Mouse (Mus musculus) kidney, postnatal 0 days (tissue): ENCODE measurements around the gene Itgav. TPM values are rescaled to one million over a fixed set of nuclear protein-coding genes. Genes with fewer than 3 reads are reported as not detected.
A peak's percentile ranks its signal among the peaks of the same experiment; 100 is the strongest.

Source experiments
- ATAC-seq: fragments of 200-750 bp; cut with Nextera tagmentation; replicated peaks from 2 replicates; pipeline ENCODE4 v1.8.0; 2017; ENCODE audit warnings: low read depth, moderate number of reproducible peaks, moderate TSS enrichment, moderate library complexity; ENCODE audit not compliant: low FRiP score
- DNase-seq: peaks from one replicate; pipeline ENCODE4 v3.0.0-alpha.2; 2016; ENCODE audit warnings: low spot score
- H3K27ac ChIP-seq: fragments of 300-500 bp; sonication (generic); 2 replicates; pipeline ENCODE4 v1.5.1; 2014; ENCODE audit warnings: mild to moderate bottlenecking
- H3K27me3 ChIP-seq: fragments of 300-500 bp; sonication (generic); 2 replicates; pipeline ENCODE4 v1.6.1; 2014; ENCODE audit warnings: low read length, mixed read lengths; ENCODE audit not compliant: insufficient read depth
- H3K36me3 ChIP-seq: fragments of 300-500 bp; sonication (generic); 2 replicates; pipeline ENCODE4 v1.6.1; 2014; ENCODE audit warnings: low read length, mixed read lengths; ENCODE audit not compliant: insufficient read depth
- H3K4me1 ChIP-seq: fragments of 300-500 bp; sonication (generic); replicated peaks from 2 replicates; pipeline ENCODE4 v1.6.1; 2014; ENCODE audit warnings: antibody characterized with exemption, low read length, mixed read lengths; ENCODE audit not compliant: insufficient read depth
- H3K4me2 ChIP-seq: fragments of 300-500 bp; sonication (generic); 2 replicates; pipeline ENCODE4 v1.6.1; 2014; ENCODE audit warnings: mild to moderate bottlenecking, low read length, moderate library complexity, mixed read lengths
- H3K4me3 ChIP-seq: fragments of 300-500 bp; sonication (generic); replicated peaks from 2 replicates; pipeline ENCODE4 v1.5.1; 2014; ENCODE audit warnings: low read depth, low read length
- H3K9ac ChIP-seq: fragments of 300-500 bp; sonication (generic); 2 replicates; pipeline ENCODE4 v1.6.1; 2014; ENCODE audit warnings: low read depth, low read length
- H3K9me3 ChIP-seq: fragments of 300-500 bp; sonication (generic); replicated peaks from 2 replicates; pipeline ENCODE4 v1.6.1; 2016; ENCODE audit warnings: low read length, inconsistent platforms, mixed read lengths
- CTCF ChIP-seq: IDR thresholded peaks from 2 replicates; pipeline ENCODE4 v1.5.1; 2016; ENCODE audit warnings: antibody characterized with exemption, low read depth, mild to moderate bottlenecking, moderate library complexity
- WGBS: fragments of 180-500 bp; shearing (Covaris S2); extraction: QIAGEN DNeasy Blood & Tissue Kit; methylation state at CpG from one replicate; pipeline ENCODE4 v1.1.7; 2014; 5-methylcytosine and 5-hydroxymethylcytosine counted together
- polyA plus RNA-seq: library from polyadenylated mRNA; unstranded; fragments of >200 nt; fragmentation: Nextera tagmentation; extraction: Ambion mirVana; gene quantifications from 2 replicates; pipeline ENCODE4 v1.2.1, GENCODE M21; 2015

Gene Itgav
- polyA plus RNA-seq, 1 experiment from 2014 or later = 165 TPM

- no peaks in the 10 kb centered on the region for H3K9me3 ChIP-seq
- no peaks in the 10 kb centered on the region for H3K36me3 ChIP-seq
- H3K27me3 ChIP-seq = no peaks in the 10 kb centered on the region
- no peak for TF ChIP-seq CTCF
- H3K4me3 ChIP-seq = no peak overlapping the region
- ATAC-seq = no peak
- WGBS = 71% methylated on average over 7 of the region's 7 CpGs
- no peak overlapping the region for H3K27ac ChIP-seq
- H3K4me2 ChIP-seq = no peak overlapping the region
- H3K9ac ChIP-seq = no peak overlapping the region
- H3K4me1 ChIP-seq = no peaks in the 10 kb centered on the region
- DNase-seq = no peak
These were observed 30.1 kb upstream of the Itgav start for GRCm38 (mm10) chr2:83694061-83694460.

GRCm38 (mm10) chr2:83695345-83696247 is 28.6 kb upstream of the Itgav start:
- H3K36me3 ChIP-seq = no peaks in the 10 kb centered on the region
- no peak overlapping the region for H3K9ac ChIP-seq
- no peaks in the 10 kb centered on the region for H3K4me1 ChIP-seq
- DNase-seq = no peak
- H3K9me3 ChIP-seq = no peaks in the 10 kb centered on the region
- WGBS = 75% methylated on average over 11 of the region's 11 CpGs
- no peak for ATAC-seq
- no peaks in the 10 kb centered on the region for H3K27me3 ChIP-seq
- no peak overlapping the region for H3K4me3 ChIP-seq
- no peak overlapping the region for H3K4me2 ChIP-seq
- H3K27ac ChIP-seq = no peak overlapping the region
- TF ChIP-seq CTCF = no peak

GRCm38 (mm10) chr2:83698484-83698883 is 25.7 kb upstream of the Itgav start:
- Histone ChIP-seq H3K9me3 (no peaks in the 10 kb centered on the region), H3K9ac (no peak overlapping the region), H3K4me2 (no peak overlapping the region), H3K4me1 (no peaks in the 10 kb centered on the region), H3K4me3 (no peak overlapping the region), H3K27ac (no peak overlapping the region), H3K27me3 (no peaks in the 10 kb centered on the region), H3K36me3 (no peaks in the 10 kb centered on the region)
- DNase-seq (no peak), ATAC-seq (no peak)
- TF ChIP-seq CTCF = peak; percentile 49; the same call in 1 of the 2 replicates
- WGBS = 78% methylated on average over 1 of the region's 1 CpGs

- Histone ChIP-seq H3K27me3 (no peaks in the 10 kb centered on the region), H3K4me1 (no peaks in the 10 kb centered on the region), H3K27ac (no peak overlapping the region), H3K4me3 (no peak overlapping the region), H3K9ac (no peak overlapping the region), H3K4me2 (no peak overlapping the region), H3K9me3 (no peaks in the 10 kb centered on the region), H3K36me3 (no peaks in the 10 kb centered on the region)
- no peak for TF ChIP-seq CTCF
- 0 out of 2 replicates have a peak, but pooled peaks have one; percentile 29 for ATAC-seq
- DNase-seq = no peak
- 51% methylated on average over 1 of the region's 1 CpGs for WGBS
These were observed 24.9 kb upstream of the Itgav start for GRCm38 (mm10) chr2:83699324-83699723.

GRCm38 (mm10) chr2:83700667-83701066 is 23.5 kb upstream of the Itgav start:
- Histone ChIP-seq H3K27ac (no peak overlapping the region), H3K4me2 (no peak overlapping the region), H3K4me3 (no peak overlapping the region), H3K4me1 (no peaks in the 10 kb centered on the region; the same call in 1 of the 2 replicates), H3K27me3 (no peaks in the 10 kb centered on the region), H3K9me3 (no peaks in the 10 kb centered on the region), H3K36me3 (no peaks in the 10 kb centered on the region), H3K9ac (no peak overlapping the region)
- DNase-seq (no peak), ATAC-seq (no peak)
- WGBS = 61% methylated on average over 4 of the region's 4 CpGs
- no peak for TF ChIP-seq CTCF

GRCm38 (mm10) chr2:83702411-83702810 is 21.8 kb upstream of the Itgav start:
- no peak overlapping the region for H3K4me3 ChIP-seq
- H3K4me1 ChIP-seq = peaks cover 4% of the 10 kb centered on the region; the same call in 1 of the 2 replicates
- no peak overlapping the region for H3K9ac ChIP-seq
- no peaks in the 10 kb centered on the region for H3K27me3 ChIP-seq
- H3K27ac ChIP-seq = no peak overlapping the region
- 93% methylated on average over 7 of the region's 7 CpGs for WGBS
- DNase-seq (no peak), ATAC-seq (no peak)
- no peak for TF ChIP-seq CTCF
- H3K9me3 ChIP-seq = no peaks in the 10 kb centered on the region
- H3K36me3 ChIP-seq = no peaks in the 10 kb centered on the region
- H3K4me2 ChIP-seq = no peak overlapping the region
